Mouse (Mus musculus): ENCODE data around the gene Asb6. TPM values are rescaled to one million over a fixed set of nuclear protein-coding genes. Genes with fewer than 3 reads are reported as not detected.
A peak's percentile ranks its signal among the peaks of the same experiment; 100 is the strongest.

The Asb6 gene
- polyA plus RNA-seq, 1 experiment from 2014 or later, result 25.9 TPM

GRCm38 (mm10) chr2:30809503-30809902 lies 20.6 kb downstream of the Asb6 start:
- H3K27ac ChIP-seq (ENCODE audit: low read depth), result no peak overlapping the region
- WGBS, result 53% methylated on average over 5 of the region's 5 CpGs
- no peak overlapping the region; the same call in 1 of the 2 replicates for H3K9ac ChIP-seq (ENCODE audit: low read length)

GRCm38 (mm10) chr2:30808296-30808655 lies 21.9 kb downstream of the Asb6 start:
- H3K27ac ChIP-seq (ENCODE audit: low read depth), result peak overlapping the region; percentile 84
- no peak for DNase-seq (ENCODE audit: low spot score)
- ATAC-seq (replicated peaks; ENCODE audit: low FRiP score, low TSS enrichment, low read depth), result peak; percentile 4; the same call in 1 of the 2 replicates
- peaks cover 15% of the 10 kb centered on the region for H3K36me3 ChIP-seq (ENCODE audit: control insufficient read depth, insufficient read depth, low read length)
- H3K9me3 ChIP-seq (ENCODE audit: control insufficient read depth, low read length), result no peaks in the 10 kb centered on the region
- H3K4me2 ChIP-seq (ENCODE audit: low read length), result peak overlapping the region; percentile 99
- H3K9ac ChIP-seq (ENCODE audit: low read length), result peak overlapping the region; percentile 94
- peaks cover 19% of the 10 kb centered on the region; the same call in 1 of the 2 replicates for H3K4me1 ChIP-seq (replicated peaks; ENCODE audit: control insufficient read depth, insufficient read depth, low read length)
- no peaks in the 10 kb centered on the region for H3K27me3 ChIP-seq (replicated peaks; ENCODE audit: control insufficient read depth, insufficient read depth, low read length)
- H3K4me3 ChIP-seq (ENCODE audit: low read depth, low read length), result peak overlapping the region; percentile 97
- WGBS, result 2% methylated on average over 10 of the region's 10 CpGs

More at GRCm38 (mm10) chr2:30809503-30809902, 20.6 kb downstream of the Asb6 start:
- DNase-seq (ENCODE audit: low spot score), result no peak
- peak overlapping the region; percentile 99 for H3K4me2 ChIP-seq (ENCODE audit: low read length)
- no peak for ATAC-seq (replicated peaks; ENCODE audit: low FRiP score, low TSS enrichment, low read depth)
- H3K27me3 ChIP-seq (replicated peaks; ENCODE audit: control insufficient read depth, insufficient read depth, low read length), result no peaks in the 10 kb centered on the region
- peaks cover 19% of the 10 kb centered on the region; the same call in 1 of the 2 replicates for H3K4me1 ChIP-seq (replicated peaks; ENCODE audit: control insufficient read depth, insufficient read depth, low read length)
- H3K36me3 ChIP-seq (ENCODE audit: control insufficient read depth, insufficient read depth, low read length), result peaks cover 27% of the 10 kb centered on the region
- H3K9me3 ChIP-seq (ENCODE audit: control insufficient read depth, low read length), result no peaks in the 10 kb centered on the region
- H3K4me3 ChIP-seq (ENCODE audit: low read depth, low read length), result 0 out of 2 replicates have a peak overlapping the region, but pooled peaks have one; percentile 4

- H3K4me1 ChIP-seq (replicated peaks; ENCODE audit: control insufficient read depth, insufficient read depth, low read length), result peaks cover 19% of the 10 kb centered on the region; the same call in 1 of the 2 replicates
- peak within 1 kb of the TSS; percentile 94 for H3K9ac ChIP-seq (ENCODE audit: low read length)
- H3K4me3 ChIP-seq (ENCODE audit: low read depth, low read length), result peak within 1 kb of the TSS; percentile 97
- peak within 1 kb of the TSS; percentile 99 for H3K4me2 ChIP-seq (ENCODE audit: low read length)
- DNase-seq (ENCODE audit: low spot score), result peak; percentile 100
- H3K36me3 ChIP-seq (ENCODE audit: control insufficient read depth, insufficient read depth, low read length), result peaks cover 11% of the 10 kb centered on the region; the same call in 1 of the 2 replicates
- no peaks in the 10 kb centered on the region for H3K9me3 ChIP-seq (ENCODE audit: control insufficient read depth, low read length)
- H3K27ac ChIP-seq (ENCODE audit: low read depth), result peak within 1 kb of the TSS; percentile 84
- WGBS, result 0% methylated on average over 44 of the region's 44 CpGs
- peak; percentile 97 for ATAC-seq (replicated peaks; ENCODE audit: low FRiP score, low TSS enrichment, low read depth)
- H3K27me3 ChIP-seq (replicated peaks; ENCODE audit: control insufficient read depth, insufficient read depth, low read length), result no peaks in the 10 kb centered on the region
These were observed 22.4 kb downstream of the Asb6 start, which contains the start of gene Ntmt1 for GRCm38 (mm10) chr2:30807648-30808295. Gene Ntmt1 (plus strand): TSS chr2:30807826.

GRCm38 (mm10) chr2:30807147-30807647 lies 22.9 kb downstream of the Asb6 start:
- peak overlapping the region; percentile 97 for H3K4me3 ChIP-seq (ENCODE audit: low read depth, low read length)
- peak overlapping the region; percentile 99 for H3K4me2 ChIP-seq (ENCODE audit: low read length)
- H3K36me3 ChIP-seq (ENCODE audit: control insufficient read depth, insufficient read depth, low read length), result peaks cover 5% of the 10 kb centered on the region; the same call in 1 of the 2 replicates
- WGBS, result 9% methylated on average over 28 of the region's 28 CpGs
- H3K27ac ChIP-seq (ENCODE audit: low read depth), result peak overlapping the region; percentile 59; the same call in 1 of the 2 replicates
- peaks cover 19% of the 10 kb centered on the region; the same call in 1 of the 2 replicates for H3K4me1 ChIP-seq (replicated peaks; ENCODE audit: control insufficient read depth, insufficient read depth, low read length)
- no peaks in the 10 kb centered on the region for H3K9me3 ChIP-seq (ENCODE audit: control insufficient read depth, low read length)
- DNase-seq (ENCODE audit: low spot score) (no peak), ATAC-seq (replicated peaks; ENCODE audit: low FRiP score, low TSS enrichment, low read depth) (no peak; the same call in 1 of the 2 replicates)
- peaks cover 4% of the 10 kb centered on the region for H3K27me3 ChIP-seq (replicated peaks; ENCODE audit: control insufficient read depth, insufficient read depth, low read length)
- peak overlapping the region; percentile 52 for H3K9ac ChIP-seq (ENCODE audit: low read length)

- Histone ChIP-seq H3K27ac (ENCODE audit: low read depth) (no peak overlapping the region), H3K9ac (ENCODE audit: low read length) (no peak overlapping the region), H3K4me2 (ENCODE audit: low read length) (no peak overlapping the region), H3K27me3 (replicated peaks; ENCODE audit: control insufficient read depth, insufficient read depth, low read length) (peaks cover 10% of the 10 kb centered on the region), H3K4me3 (ENCODE audit: low read depth, low read length) (no peak overlapping the region), H3K9me3 (ENCODE audit: control insufficient read depth, low read length) (no peaks in the 10 kb centered on the region), H3K4me1 (replicated peaks; ENCODE audit: control insufficient read depth, insufficient read depth, low read length) (peaks cover 28% of the 10 kb centered on the region), H3K36me3 (ENCODE audit: control insufficient read depth, insufficient read depth, low read length) (0 out of 2 replicates have a peak, but pooled peaks cover 2% of the 10 kb centered on the region)
- no peak for ATAC-seq (replicated peaks; ENCODE audit: low FRiP score, low TSS enrichment, low read depth)
- no peak for DNase-seq (ENCODE audit: low spot score)
- WGBS, result 87% methylated on average over 2 of the region's 2 CpGs
These were observed 24.1 kb downstream of the Asb6 start for GRCm38 (mm10) chr2:30805983-30806382.

- peaks cover 15% of the 10 kb centered on the region for H3K4me1 ChIP-seq (replicated peaks; ENCODE audit: control insufficient read depth, insufficient read depth, low read length)
- no peaks in the 10 kb centered on the region for H3K36me3 ChIP-seq (ENCODE audit: control insufficient read depth, insufficient read depth, low read length)
- H3K27me3 ChIP-seq (replicated peaks; ENCODE audit: control insufficient read depth, insufficient read depth, low read length), result peaks cover 21% of the 10 kb centered on the region
- H3K4me2 ChIP-seq (ENCODE audit: low read length), result no peak within 1 kb of the TSS
- H3K9ac ChIP-seq (ENCODE audit: low read length), result no peak within 1 kb of the TSS
- DNase-seq (ENCODE audit: low spot score) (no peak), ATAC-seq (replicated peaks; ENCODE audit: low FRiP score, low TSS enrichment, low read depth) (no peak)
- H3K4me3 ChIP-seq (ENCODE audit: low read depth, low read length), result no peak within 1 kb of the TSS
- 91% methylated on average over 3 of the region's 3 CpGs for WGBS
- no peaks in the 10 kb centered on the region for H3K9me3 ChIP-seq (ENCODE audit: control insufficient read depth, low read length)
- H3K27ac ChIP-seq (ENCODE audit: low read depth), result no peak within 1 kb of the TSS
These were observed 26.5 kb downstream of the Asb6 start, which contains the start of gene 1700001O22Rik for GRCm38 (mm10) chr2:30803604-30804003. Gene 1700001O22Rik (minus strand): TSS chr2:30803661.

GRCm38 (mm10) chr2:30801067-30801852 lies 28.9 kb downstream of the Asb6 start:
- peaks cover 17% of the 10 kb centered on the region for H3K4me1 ChIP-seq (replicated peaks; ENCODE audit: control insufficient read depth, insufficient read depth, low read length)
- peaks cover 21% of the 10 kb centered on the region for H3K27me3 ChIP-seq (replicated peaks; ENCODE audit: control insufficient read depth, insufficient read depth, low read length)
- H3K4me3 ChIP-seq (ENCODE audit: low read depth, low read length), result peak overlapping the region; percentile 43
- peak overlapping the region; percentile 98 for H3K4me2 ChIP-seq (ENCODE audit: low read length)
- under 1% methylated on average over 77 of the region's 77 CpGs for WGBS
- H3K36me3 ChIP-seq (ENCODE audit: control insufficient read depth, insufficient read depth, low read length), result no peaks in the 10 kb centered on the region
- DNase-seq (ENCODE audit: low spot score) (peak; percentile 78), ATAC-seq (replicated peaks; ENCODE audit: low FRiP score, low TSS enrichment, low read depth) (peak; percentile 57)
- H3K9ac ChIP-seq (ENCODE audit: low read length), result peak overlapping the region; percentile 49
- no peak overlapping the region for H3K27ac ChIP-seq (ENCODE audit: low read depth)
- H3K9me3 ChIP-seq (ENCODE audit: control insufficient read depth, low read length), result no peaks in the 10 kb centered on the region

GRCm38 (mm10) chr2:30800671-30801066 lies 29.5 kb downstream of the Asb6 start:
- H3K9me3 ChIP-seq (ENCODE audit: control insufficient read depth, low read length), result no peaks in the 10 kb centered on the region
- H3K4me2 ChIP-seq (ENCODE audit: low read length), result peak overlapping the region; percentile 98
- H3K9ac ChIP-seq (ENCODE audit: low read length), result peak overlapping the region; percentile 49; the same call in 1 of the 2 replicates
- H3K27me3 ChIP-seq (replicated peaks; ENCODE audit: control insufficient read depth, insufficient read depth, low read length), result peaks cover 21% of the 10 kb centered on the region
- no peak overlapping the region for H3K4me3 ChIP-seq (ENCODE audit: low read depth, low read length)
- H3K36me3 ChIP-seq (ENCODE audit: control insufficient read depth, insufficient read depth, low read length), result no peaks in the 10 kb centered on the region
- H3K27ac ChIP-seq (ENCODE audit: low read depth), result no peak overlapping the region
- DNase-seq (ENCODE audit: low spot score), result no peak
- H3K4me1 ChIP-seq (replicated peaks; ENCODE audit: control insufficient read depth, insufficient read depth, low read length), result peaks cover 21% of the 10 kb centered on the region
- no peak for ATAC-seq (replicated peaks; ENCODE audit: low FRiP score, low TSS enrichment, low read depth)
- 42% methylated on average over 7 of the region's 7 CpGs for WGBS
